Mouse (Mus musculus) ES-E14 (cell line): Measurements from ENCODE around the gene Mocs2. TPM values are rescaled to one million over a fixed set of nuclear protein-coding genes. Genes with fewer than 3 reads are reported as not detected.

Experiments used
- DNase-seq: peaks from one replicate; pipeline ENCODE4 v3.0.0-alpha.2; 2013; ENCODE audit warnings: low read depth, low spot score
- H3K27ac ChIP-seq: 2 replicates; pipeline ENCODE4 v1.5.1; 2012; ENCODE audit warnings: low read depth, mild to moderate bottlenecking, low read length, moderate library complexity, mixed read lengths; ENCODE audit not compliant: poor library complexity, insufficient read depth, severe bottlenecking
- H3K36me3 ChIP-seq: 2 replicates; pipeline ENCODE4 v1.6.1; 2012; ENCODE audit warnings: mild to moderate bottlenecking, low read length, moderate library complexity, mixed read lengths; ENCODE audit not compliant: control insufficient read depth, poor library complexity, insufficient read depth, severe bottlenecking
- H3K4me1 ChIP-seq, 2 experiments: fragments of 150-350 bp in 1 of 2; sonication (generic) in 1 of 2; 2 replicates each; pipeline ENCODE4 v1.6.1; 2012; ENCODE audit warnings: low read length in 2 of 2, mild to moderate bottlenecking in 1 of 2, mixed read lengths in 1 of 2; ENCODE audit not compliant: control insufficient read depth in 2 of 2, insufficient read depth in 2 of 2, poor library complexity in 1 of 2
- H3K4me3 ChIP-seq, 2 experiments: fragments of 150-350 bp in 1 of 2; sonication (generic) in 1 of 2; 2 replicates each; pipeline ENCODE4 v1.5.1; 2012; ENCODE audit warnings: low read length in 2 of 2, low read depth in 1 of 2, mild to moderate bottlenecking in 1 of 2, mixed read lengths in 1 of 2; ENCODE audit not compliant: insufficient read depth in 1 of 2, poor library complexity in 1 of 2, severe bottlenecking in 1 of 2
- H3K9ac ChIP-seq: 2 replicates; pipeline ENCODE4 v1.6.1; 2012; ENCODE audit warnings: low read depth, mild to moderate bottlenecking, low read length, mixed read lengths; ENCODE audit not compliant: poor library complexity, insufficient read depth, severe bottlenecking
- H3K9me3 ChIP-seq: fragments of 150-350 bp; sonication (generic); 2 replicates; pipeline ENCODE4 v1.6.1; 2012; ENCODE audit warnings: low read depth, mild to moderate bottlenecking, low read length; ENCODE audit not compliant: control insufficient read depth, insufficient read depth
- CHD2 ChIP-seq: IDR thresholded peaks from 2 replicates; pipeline ENCODE4 v1.6.1; 2014; ENCODE audit warnings: mild to moderate bottlenecking, low read depth, low read length, inconsistent platforms
- HCFC1 ChIP-seq: IDR thresholded peaks from 2 replicates; pipeline ENCODE4 v1.6.1; 2012; ENCODE audit warnings: low read length, inconsistent platforms, borderline replicate concordance; ENCODE audit not compliant: insufficient read depth
- MAFK ChIP-seq: IDR thresholded peaks from 2 replicates; pipeline ENCODE4 v1.6.1; 2014; ENCODE audit warnings: mild to moderate bottlenecking, low read depth, low read length, inconsistent platforms; ENCODE audit not compliant: insufficient read depth
- ZC3H11A ChIP-seq: IDR thresholded peaks from 2 replicates; pipeline ENCODE4 v1.6.1; 2012; ENCODE audit warnings: low read depth, mild to moderate bottlenecking, inconsistent platforms, low read length, borderline replicate concordance
- ZNF384 ChIP-seq: IDR thresholded peaks from 2 replicates; pipeline ENCODE4 v1.6.1; 2012; ENCODE audit warnings: low read depth, low read length, inconsistent platforms
- in situ Hi-C, 2 experiments: fragments of 600-800 bp; cut with MboI; formaldehyde crosslinking; loops; one replicate each; pipeline ENCODE4 v1.15.1; 2025; ENCODE audit warnings: low sequenced_read_pairs in 2 of 2, inconsistent platforms in 1 of 2; ENCODE audit not compliant: unreplicated experiment in 2 of 2
- total RNA-seq: library from RNA; depleted of rRNA; stranded (reverse); fragments of 300-350 nt; gene quantifications from 2 replicates; pipeline ENCODE4 v1.2.3, GENCODE M21; 2012

Mocs2 gene
- total RNA-seq, 1 experiment: 27.7 TPM

DNA sequence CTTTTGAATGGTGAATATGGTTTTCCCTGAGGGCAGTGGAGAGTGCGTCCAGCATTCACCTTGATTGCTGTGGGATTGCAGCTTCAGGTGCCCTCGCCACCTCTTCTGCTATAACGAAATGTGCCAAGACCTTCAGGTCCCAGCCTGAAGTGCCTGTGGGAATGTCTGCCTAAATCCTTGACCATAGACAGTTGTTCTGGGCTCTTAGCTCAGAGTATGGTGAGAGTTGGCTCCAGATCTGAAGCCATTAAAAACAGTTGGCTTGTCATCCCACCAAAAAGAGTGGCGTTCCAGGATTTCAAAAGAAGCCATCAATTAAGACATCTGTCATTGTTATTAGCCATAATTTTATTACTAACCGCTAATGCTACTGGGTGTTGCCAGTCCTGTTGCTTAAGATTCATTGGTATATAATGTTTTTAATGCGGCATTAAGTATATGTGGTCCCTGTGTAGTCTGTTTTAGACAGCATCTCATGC lies 7.4 kb downstream of the Mocs2 start:
- Histone ChIP-seq H3K9ac (no peak overlapping the region), H3K4me3 (no peak overlapping the region), H3K9me3 (no peaks in the 10 kb centered on the region), H3K27ac (no peak overlapping the region), H3K4me1 (no peaks in the 10 kb centered on the region), H3K36me3 (no peaks in the 10 kb centered on the region; the same call in 1 of the 2 replicates)
- TF ChIP-seq CHD2 (no peak), ZNF384 (no peak), MAFK (no peak), HCFC1 (no peak), ZC3H11A (no peak)
- in situ Hi-C loops: loop anchor here in 1 of 2 experiments (25.0 kb wide), 1 partner anchor 137 kb away; no protein-coding TSS in a partner anchor
- no peak for DNase-seq

- Histone ChIP-seq H3K9me3 (no peaks in the 10 kb centered on the region), H3K4me1 (no peaks in the 10 kb centered on the region), H3K36me3 (no peaks in the 10 kb centered on the region; the same call in 1 of the 2 replicates), H3K27ac (no peak overlapping the region), H3K4me3 (no peak overlapping the region), H3K9ac (no peak overlapping the region)
- 0 out of 2 replicates have a peak, but pooled peaks have one; percentile 31 for TF ChIP-seq ZC3H11A
- no peak for TF ChIP-seq MAFK
- DNase-seq: peak; percentile 21
- in situ Hi-C loops: loop anchor here (10.0 to 25.0 kb wide), 2 partner anchors 131 to 133 kb away; no protein-coding TSS in a partner anchor
These were observed 13.4 kb downstream of the Mocs2 start for GRCm38 (mm10) chr13:114831367-114831833.

DNA sequence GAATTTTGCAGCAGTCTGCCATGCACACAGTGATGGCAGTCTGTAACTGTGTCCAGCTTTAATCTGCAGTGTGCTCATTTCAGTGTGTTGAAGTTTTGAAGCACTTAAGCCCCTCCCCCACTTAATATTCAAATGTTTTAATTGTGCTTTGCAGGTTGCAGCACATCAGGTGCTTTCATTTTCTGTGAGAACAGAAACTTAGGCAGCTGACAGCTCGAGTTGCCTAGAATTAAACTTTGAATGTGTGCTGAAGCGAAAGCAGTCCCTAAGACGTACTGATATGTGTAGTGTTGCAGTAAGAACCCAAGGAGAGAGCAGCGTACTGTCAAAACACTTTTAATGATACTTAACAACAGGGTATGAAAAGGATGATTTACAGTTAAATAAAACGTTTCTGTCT lies 14.7 kb downstream of the Mocs2 start:
- Histone ChIP-seq H3K9me3 (no peaks in the 10 kb centered on the region), H3K27ac (no peak overlapping the region), H3K4me3 (no peak overlapping the region), H3K9ac (no peak overlapping the region), H3K4me1 (no peaks in the 10 kb centered on the region), H3K36me3 (no peaks in the 10 kb centered on the region; the same call in 1 of the 2 replicates)
- TF ChIP-seq ZNF384 (no peak), HCFC1 (no peak), ZC3H11A (no peak), CHD2 (no peak), MAFK (no peak)
- in situ Hi-C loops: loop anchor here (10.0 to 25.0 kb wide), 2 partner anchors 130 to 132 kb away; no protein-coding TSS in a partner anchor
- no peak for DNase-seq

- Histone ChIP-seq H3K27ac (no peak overlapping the region), H3K9ac (no peak overlapping the region), H3K36me3 (no peaks in the 10 kb centered on the region; the same call in 1 of the 2 replicates), H3K4me3 (no peak overlapping the region), H3K9me3 (no peaks in the 10 kb centered on the region), H3K4me1 (no peaks in the 10 kb centered on the region)
- in situ Hi-C loops: loop anchor here (10.0 to 25.0 kb wide), 2 partner anchors 129 to 131 kb away; no protein-coding TSS in a partner anchor
- TF ChIP-seq MAFK: no peak
- TF ChIP-seq HCFC1: no peak
- no peak for TF ChIP-seq CHD2
- no peak for TF ChIP-seq ZNF384
- TF ChIP-seq ZC3H11A: no peak
- no peak for DNase-seq
These were observed 15.3 kb downstream of the Mocs2 start for GRCm38 (mm10) chr13:114833351-114833750.

DNA sequence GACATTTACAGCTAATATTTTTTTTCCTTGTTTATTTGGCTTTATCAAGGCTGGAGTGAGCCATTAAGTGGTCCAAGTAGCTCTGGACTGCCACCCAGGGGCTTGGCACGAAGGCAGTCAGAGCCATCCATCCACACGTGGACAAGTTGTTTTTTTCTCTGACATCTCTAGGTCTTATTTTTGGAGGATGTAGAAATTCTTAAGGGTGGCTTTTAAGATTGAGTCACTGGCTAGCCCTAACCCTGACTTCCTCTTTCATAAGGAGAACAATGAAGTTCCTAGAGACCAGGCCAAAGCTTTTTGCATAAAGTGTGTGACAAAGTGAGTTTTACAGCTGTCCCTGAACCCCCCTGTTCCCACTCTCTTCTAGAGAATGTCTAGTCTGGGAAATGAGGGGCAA lies 16.5 kb downstream of the Mocs2 start:
- no peaks in the 10 kb centered on the region for H3K36me3 ChIP-seq
- H3K4me3 ChIP-seq: no peak overlapping the region
- H3K4me1 ChIP-seq: no peaks in the 10 kb centered on the region
- H3K9me3 ChIP-seq: no peaks in the 10 kb centered on the region
- in situ Hi-C loops: loop anchor here (10.0 to 25.0 kb wide), 2 partner anchors 128 to 130 kb away; no protein-coding TSS in a partner anchor
- no peak overlapping the region for H3K9ac ChIP-seq
- H3K27ac ChIP-seq: no peak overlapping the region
- TF ChIP-seq ZC3H11A: no peak
- no peak for TF ChIP-seq CHD2
- no peak for TF ChIP-seq MAFK
- TF ChIP-seq HCFC1: no peak
- TF ChIP-seq ZNF384: no peak
- DNase-seq: no peak
